Mouse (Mus musculus) forebrain, embryonic 15.5 days (tissue): ENCODE measurements around the gene Mnat1. TPM values are rescaled to one million over a fixed set of nuclear protein-coding genes. Genes with fewer than 3 reads are reported as not detected.
A peak's percentile ranks its signal among the peaks of the same experiment; 100 is the strongest.

Experiments
- ATAC-seq: fragments of 200-750 bp; cut with Nextera tagmentation; replicated peaks from 2 replicates; pipeline ENCODE4 v1.8.0; 2017; ENCODE audit warnings: mild to moderate bottlenecking, moderate TSS enrichment, moderate library complexity
- H3K27ac ChIP-seq: fragments of 300-500 bp; sonication (generic); replicated peaks from 2 replicates; pipeline ENCODE4 v1.5.1; 2015; ENCODE audit warnings: mild to moderate bottlenecking, inconsistent platforms
- H3K27me3 ChIP-seq: fragments of 300-500 bp; sonication (generic); 2 replicates; pipeline ENCODE4 v1.6.1; 2015; ENCODE audit warnings: inconsistent platforms
- H3K36me3 ChIP-seq: fragments of 300-500 bp; sonication (generic); 2 replicates; pipeline ENCODE4 v1.6.1; 2015; ENCODE audit warnings: mild to moderate bottlenecking, inconsistent platforms
- H3K4me1 ChIP-seq: fragments of 300-500 bp; sonication (generic); 2 replicates; pipeline ENCODE4 v1.6.1; 2015; ENCODE audit warnings: inconsistent platforms
- H3K4me2 ChIP-seq: fragments of 300-500 bp; sonication (generic); replicated peaks from 2 replicates; pipeline ENCODE4 v1.6.1; 2015; ENCODE audit warnings: mild to moderate bottlenecking, inconsistent platforms
- H3K4me3 ChIP-seq: fragments of 300-500 bp; sonication (generic); 2 replicates; pipeline ENCODE4 v1.5.1; 2015; ENCODE audit warnings: mild to moderate bottlenecking, inconsistent platforms
- H3K9ac ChIP-seq: fragments of 300-500 bp; sonication (generic); replicated peaks from 2 replicates; pipeline ENCODE4 v1.6.1; 2015; ENCODE audit warnings: mild to moderate bottlenecking, inconsistent platforms
- H3K9me3 ChIP-seq: fragments of 300-500 bp; sonication (generic); 2 replicates; pipeline ENCODE4 v1.6.1; 2016; ENCODE audit warnings: inconsistent platforms
- WGBS: fragments of 180-500 bp; shearing (Covaris S2); methylation state at CpG from one replicate; pipeline ENCODE4 v1.1.7; 2015; ENCODE audit warnings: mixed read lengths; 5-methylcytosine and 5-hydroxymethylcytosine counted together
- polyA plus RNA-seq: library from polyadenylated mRNA; unstranded; fragments of >200 nt; fragmentation: Nextera tagmentation; extraction: Ambion mirVana; gene quantifications from 2 replicates; pipeline ENCODE4 v1.2.1, GENCODE M21; 2015

Mnat1 gene
- polyA plus RNA-seq, 1 experiment from 2014 or later = 16.5 TPM

DNA sequence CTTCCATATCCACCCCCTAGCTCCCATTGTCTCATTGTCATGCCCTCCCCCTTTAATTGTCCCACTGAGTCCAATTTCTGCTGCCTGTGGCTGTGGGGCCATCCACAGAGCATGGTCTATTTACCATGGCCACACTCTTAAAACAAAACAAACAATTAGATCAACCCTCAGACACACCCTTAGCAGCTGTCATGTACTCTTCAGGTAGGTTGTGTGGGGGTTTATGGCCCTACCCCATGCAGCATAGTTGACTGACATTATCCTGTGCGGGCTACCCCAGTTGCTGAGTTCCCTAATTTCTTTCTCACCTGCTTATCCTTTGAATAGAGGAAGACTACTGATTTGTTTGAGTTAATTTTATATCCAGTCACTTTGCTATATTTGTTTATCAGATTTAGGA, 136.8 kb downstream of the Mnat1 start:
- H3K27me3 ChIP-seq = no peaks in the 10 kb centered on the region
- no peak for ATAC-seq
- H3K27ac ChIP-seq = no peak overlapping the region
- no peak overlapping the region for H3K4me3 ChIP-seq
- H3K9me3 ChIP-seq = no peaks in the 10 kb centered on the region
- 93% methylated on average over 1 of the region's 1 CpGs for WGBS
- H3K9ac ChIP-seq = no peak overlapping the region
- no peaks in the 10 kb centered on the region for H3K4me1 ChIP-seq
- H3K4me2 ChIP-seq = no peak overlapping the region
- H3K36me3 ChIP-seq = no peaks in the 10 kb centered on the region

- H3K27ac ChIP-seq = no peak overlapping the region
- no peak overlapping the region for H3K4me3 ChIP-seq
- no peaks in the 10 kb centered on the region for H3K27me3 ChIP-seq
- H3K4me2 ChIP-seq = no peak overlapping the region
- no peaks in the 10 kb centered on the region for H3K4me1 ChIP-seq
- H3K36me3 ChIP-seq = no peaks in the 10 kb centered on the region
- no peak for ATAC-seq
- H3K9ac ChIP-seq = no peak overlapping the region
- H3K9me3 ChIP-seq = no peaks in the 10 kb centered on the region
- WGBS = 50% methylated on average over 3 of the region's 3 CpGs
Measured at GRCm38 (mm10) chr12:73265381-73265978, 142.0 kb downstream of the Mnat1 start.

GRCm38 (mm10) chr12:73266597-73266996, 143.1 kb downstream of the Mnat1 start:
- H3K27ac ChIP-seq = no peak overlapping the region
- H3K9me3 ChIP-seq = no peaks in the 10 kb centered on the region
- H3K9ac ChIP-seq = no peak overlapping the region
- H3K4me2 ChIP-seq = no peak overlapping the region
- ATAC-seq = no peak
- 81% methylated on average over 1 of the region's 1 CpGs for WGBS
- no peak overlapping the region for H3K4me3 ChIP-seq
- no peaks in the 10 kb centered on the region for H3K36me3 ChIP-seq
- H3K27me3 ChIP-seq = no peaks in the 10 kb centered on the region
- H3K4me1 ChIP-seq = no peaks in the 10 kb centered on the region

DNA sequence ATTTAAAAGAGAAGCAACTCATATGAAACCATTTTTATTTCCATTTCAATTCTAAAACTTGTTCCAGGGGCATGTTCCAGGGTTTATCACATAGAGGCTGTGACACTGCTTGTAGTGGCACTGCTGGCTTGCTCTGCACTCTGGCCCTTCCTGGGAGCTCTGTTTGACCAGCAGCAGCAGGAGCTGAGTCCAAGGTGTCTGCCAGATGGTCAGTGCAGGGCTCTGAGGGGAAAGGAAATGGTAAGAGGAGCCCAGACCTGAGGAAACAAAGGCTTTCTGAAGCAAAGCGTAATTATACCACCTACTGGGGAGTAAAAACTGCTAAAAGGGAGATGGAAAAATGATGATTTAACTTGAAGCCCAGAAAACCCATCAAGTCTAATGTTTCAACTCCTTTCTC, 145.0 kb downstream of the Mnat1 start:
- 77% methylated on average over 1 of the region's 1 CpGs for WGBS
- Histone ChIP-seq H3K9me3 (no peaks in the 10 kb centered on the region), H3K4me2 (no peak overlapping the region), H3K4me3 (no peak overlapping the region), H3K4me1 (no peaks in the 10 kb centered on the region), H3K27ac (no peak overlapping the region), H3K27me3 (no peaks in the 10 kb centered on the region), H3K9ac (no peak overlapping the region), H3K36me3 (0 out of 2 replicates have a peak, but pooled peaks cover 3% of the 10 kb centered on the region)
- ATAC-seq = no peak

DNA sequence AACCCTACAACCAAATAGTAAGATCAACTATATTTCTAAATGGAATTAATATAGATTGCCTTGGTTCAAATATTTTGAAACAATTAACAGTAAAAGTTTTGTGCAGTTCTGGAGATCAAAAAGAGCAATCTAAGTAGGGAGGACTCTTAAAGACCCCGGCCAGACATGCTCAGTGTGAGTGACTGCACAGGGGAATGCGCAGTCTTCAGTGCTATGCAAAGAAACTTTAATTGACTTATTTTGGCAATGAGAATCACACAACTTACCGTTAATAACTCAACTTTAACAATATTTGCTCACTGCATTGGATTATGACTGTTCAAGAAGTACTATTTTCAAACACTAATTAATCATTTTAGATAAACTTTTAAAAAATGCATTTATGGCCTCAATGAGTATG, 146.0 kb downstream of the Mnat1 start:
- H3K9me3 ChIP-seq = no peaks in the 10 kb centered on the region
- ATAC-seq = no peak

GRCm38 (mm10) chr12:73269933-73270332, 146.4 kb downstream of the Mnat1 start:
- no peak overlapping the region for H3K27ac ChIP-seq
- no peak overlapping the region for H3K4me3 ChIP-seq
- H3K27me3 ChIP-seq = no peaks in the 10 kb centered on the region
- 89% methylated on average over 4 of the region's 4 CpGs for WGBS
- H3K9me3 ChIP-seq = no peaks in the 10 kb centered on the region
- ATAC-seq = no peak
- H3K4me2 ChIP-seq = no peak overlapping the region
- no peaks in the 10 kb centered on the region for H3K4me1 ChIP-seq
- H3K36me3 ChIP-seq = 0 out of 2 replicates have a peak, but pooled peaks cover 3% of the 10 kb centered on the region
- H3K9ac ChIP-seq = no peak overlapping the region

More for the DNA sequence above, 146.0 kb downstream of the Mnat1 start:
- no peaks in the 10 kb centered on the region for H3K27me3 ChIP-seq
- no peak overlapping the region for H3K4me3 ChIP-seq
- H3K27ac ChIP-seq = no peak overlapping the region
- H3K4me1 ChIP-seq = no peaks in the 10 kb centered on the region
- 0 out of 2 replicates have a peak, but pooled peaks cover 3% of the 10 kb centered on the region for H3K36me3 ChIP-seq
- WGBS = 93% methylated on average over 3 of the region's 3 CpGs
- H3K9ac ChIP-seq = no peak overlapping the region
- no peak overlapping the region for H3K4me2 ChIP-seq

GRCm38 (mm10) chr12:73274921-73275320, 151.4 kb downstream of the Mnat1 start:
- peaks cover 34% of the 10 kb centered on the region for H3K36me3 ChIP-seq
- H3K4me3 ChIP-seq = no peak overlapping the region
- no peak overlapping the region for H3K9ac ChIP-seq
- no peak overlapping the region for H3K4me2 ChIP-seq
- H3K9me3 ChIP-seq = peaks cover 9% of the 10 kb centered on the region; the same call in 1 of the 2 replicates
- no peaks in the 10 kb centered on the region for H3K4me1 ChIP-seq
- 98% methylated on average over 3 of the region's 3 CpGs for WGBS
- H3K27me3 ChIP-seq = no peaks in the 10 kb centered on the region
- ATAC-seq = no peak
- no peak overlapping the region for H3K27ac ChIP-seq

DNA sequence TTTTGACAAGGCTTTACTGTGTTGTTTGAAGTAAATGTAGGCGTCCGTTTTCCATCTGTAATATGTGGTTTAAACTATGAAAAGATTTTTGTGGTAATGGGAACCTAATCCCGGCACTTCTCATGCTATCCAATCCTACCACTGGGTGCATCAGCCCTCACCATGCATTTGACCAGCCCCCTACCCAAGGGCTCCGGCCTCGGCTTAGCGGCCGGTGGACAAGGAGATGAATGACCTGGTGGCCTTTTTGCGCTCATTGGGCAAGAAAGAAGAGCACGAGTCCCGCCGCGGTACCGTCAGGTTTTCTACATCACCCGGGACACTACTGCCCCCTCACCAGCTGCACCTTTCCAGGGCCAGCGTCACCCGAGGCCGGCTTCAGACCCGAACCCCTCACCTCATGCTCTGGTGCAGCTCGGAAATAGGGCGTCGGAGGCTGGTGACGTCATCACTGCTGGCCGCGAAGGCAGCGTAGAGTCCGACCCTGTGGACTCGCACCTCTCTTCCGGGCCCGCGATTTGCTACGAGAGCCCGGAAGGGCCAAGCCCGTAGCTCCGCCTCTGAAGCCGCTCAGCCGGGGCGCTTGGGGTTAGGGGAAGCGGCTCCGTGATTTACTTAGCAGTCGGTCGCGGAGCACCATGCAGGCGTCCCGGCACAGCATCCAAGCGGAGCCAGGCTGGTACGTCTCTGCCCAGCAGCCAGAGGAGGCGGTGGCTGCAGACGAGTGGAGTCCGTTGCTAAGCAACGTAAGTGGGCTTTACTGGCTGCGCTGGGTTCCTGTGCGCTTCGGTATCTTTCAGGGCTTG, 163.0 kb downstream of the Mnat1 start, which contains the start of the genes Trmt5 and Slc38a6:
Gene Trmt5, minus strand, starts transcription at position 424 of the 806 bp plus-strand sequence.
Gene Slc38a6, plus strand, starts transcription at position 493 of the 806 bp plus-strand sequence.
- Histone ChIP-seq H3K9me3 (no peaks in the 10 kb centered on the region), H3K9ac (peak within 1 kb of the TSS; percentile 88), H3K4me1 (peaks cover 32% of the 10 kb centered on the region), H3K4me2 (peak within 1 kb of the TSS; percentile 79), H3K36me3 (peaks cover 11% of the 10 kb centered on the region), H3K27ac (peak within 1 kb of the TSS; percentile 86), H3K27me3 (no peaks in the 10 kb centered on the region), H3K4me3 (peak within 1 kb of the TSS; percentile 96)
- WGBS = under 1% methylated on average over 53 of the region's 53 CpGs
- ATAC-seq = peak; percentile 98

DNA sequence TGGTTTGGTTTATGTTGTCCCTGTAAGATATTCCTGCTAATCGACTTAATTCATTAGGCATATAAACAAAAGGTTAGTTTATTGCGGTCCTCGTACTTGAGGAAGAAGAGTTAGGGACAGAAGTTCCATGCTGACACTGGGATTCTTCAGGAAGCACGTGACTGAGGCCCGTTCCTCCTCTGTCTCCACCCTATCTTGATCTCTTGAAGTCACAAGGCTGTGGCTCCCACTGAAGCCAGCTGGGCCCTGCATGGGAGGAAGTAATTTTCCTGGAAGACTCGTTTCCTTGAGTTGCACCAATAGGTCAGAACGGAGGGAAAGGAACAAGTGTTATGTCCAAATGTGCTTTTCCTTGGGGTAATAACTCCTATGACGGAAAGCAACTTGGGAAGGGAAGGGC, 164.1 kb downstream of the Mnat1 start:
- ATAC-seq = no peak
- peak overlapping the region; percentile 88 for H3K9ac ChIP-seq
- no peak overlapping the region for H3K27ac ChIP-seq
- no peaks in the 10 kb centered on the region for H3K9me3 ChIP-seq
- H3K4me2 ChIP-seq = peak overlapping the region; percentile 79
- peaks cover 7% of the 10 kb centered on the region; the same call in 1 of the 2 replicates for H3K36me3 ChIP-seq
- peak overlapping the region; percentile 96 for H3K4me3 ChIP-seq
- peaks cover 32% of the 10 kb centered on the region for H3K4me1 ChIP-seq
- WGBS = 78% methylated on average over 8 of the region's 8 CpGs
- H3K27me3 ChIP-seq = no peaks in the 10 kb centered on the region

DNA sequence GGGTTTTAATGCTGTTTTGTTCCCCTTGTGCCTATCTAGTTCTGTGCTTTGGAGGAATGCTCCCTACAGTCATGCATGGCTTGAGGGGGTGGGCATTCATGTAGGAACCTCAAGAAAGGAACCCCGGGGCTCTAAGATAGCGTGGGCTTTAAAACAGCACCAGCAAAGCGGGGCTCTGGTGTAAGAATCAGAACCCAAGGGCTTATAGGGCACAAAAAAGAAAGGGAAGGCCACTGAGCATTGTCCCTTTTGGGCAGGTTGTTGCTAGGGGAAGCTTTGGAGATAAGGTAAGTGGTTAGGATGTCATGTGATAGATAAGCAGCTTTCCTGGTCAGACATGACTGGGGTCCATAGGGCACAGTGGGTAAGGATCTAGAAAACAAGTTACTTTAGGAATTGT, 165.1 kb downstream of the Mnat1 start:
- Histone ChIP-seq H3K9me3 (no peaks in the 10 kb centered on the region), H3K4me3 (no peak overlapping the region), H3K4me2 (no peak overlapping the region), H3K9ac (no peak overlapping the region), H3K27ac (no peak overlapping the region), H3K4me1 (peaks cover 27% of the 10 kb centered on the region), H3K27me3 (no peaks in the 10 kb centered on the region), H3K36me3 (peaks cover 4% of the 10 kb centered on the region; the same call in 1 of the 2 replicates)
- no peak for ATAC-seq
- 98% methylated on average over 3 of the region's 3 CpGs for WGBS

- no peak overlapping the region for H3K4me2 ChIP-seq
- no peaks in the 10 kb centered on the region for H3K9me3 ChIP-seq
- H3K27me3 ChIP-seq = no peaks in the 10 kb centered on the region
- H3K27ac ChIP-seq = no peak overlapping the region
- no peak overlapping the region for H3K4me3 ChIP-seq
- H3K9ac ChIP-seq = no peak overlapping the region
- H3K4me1 ChIP-seq = peaks cover 10% of the 10 kb centered on the region; the same call in 1 of the 2 replicates
- H3K36me3 ChIP-seq = peaks cover 4% of the 10 kb centered on the region; the same call in 1 of the 2 replicates
- no peak for ATAC-seq
Measured at GRCm38 (mm10) chr12:73294884-73295283, 171.4 kb downstream of the Mnat1 start.

- H3K36me3 ChIP-seq = peaks cover 4% of the 10 kb centered on the region; the same call in 1 of the 2 replicates
- ATAC-seq = no peak
Measured at GRCm38 (mm10) chr12:73295505-73296140, 172.1 kb downstream of the Mnat1 start.

More at GRCm38 (mm10) chr12:73295505-73296140, 172.1 kb downstream of the Mnat1 start:
- H3K9ac ChIP-seq = no peak overlapping the region
- no peak overlapping the region for H3K4me3 ChIP-seq
- WGBS = 74% methylated on average over 11 of the region's 11 CpGs
- no peak overlapping the region for H3K4me2 ChIP-seq
- H3K27me3 ChIP-seq = no peaks in the 10 kb centered on the region
- peaks cover 10% of the 10 kb centered on the region; the same call in 1 of the 2 replicates for H3K4me1 ChIP-seq
- no peak overlapping the region for H3K27ac ChIP-seq
- no peaks in the 10 kb centered on the region for H3K9me3 ChIP-seq
